ENCODE assay signal across 8 mouse cellular contexts in the genomic region with DNA sequence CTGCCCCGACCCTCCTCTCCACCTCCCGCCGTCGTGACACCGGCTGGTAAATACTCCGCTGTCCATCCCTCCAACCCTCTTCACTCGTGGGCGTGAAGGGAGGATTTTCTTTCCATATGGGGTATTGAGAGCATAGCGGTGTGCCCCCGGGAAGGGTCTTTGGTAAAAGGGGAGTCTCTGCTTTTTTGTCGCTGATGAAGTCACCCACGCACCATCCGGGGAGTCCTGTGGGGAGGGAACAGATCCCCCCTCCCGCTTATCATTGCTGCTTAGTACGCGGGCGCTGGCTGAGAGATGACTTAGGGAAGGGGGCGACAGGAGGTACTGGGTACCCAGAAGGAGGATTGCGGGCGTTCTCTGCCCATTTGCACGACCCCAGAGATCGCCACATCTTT. TPM values are rescaled to one million over a fixed set of nuclear protein-coding genes. Genes with fewer than 3 reads are reported as not detected.
A peak's percentile ranks its signal among the peaks of the same experiment; 100 is the strongest.
DNase-seq lines count a peak whose midpoint lies in the region; ATAC-seq lines count a peak whose summit lies in the region.

No protein-coding gene starts in this region.

- no peaks in the 10 kb centered on the region for H3K9me3 ChIP-seq in lung, embryonic 16.5 days (ENCODE audit: control insufficient read depth, low read length)
- no peaks in the 10 kb centered on the region for H3K9me3 ChIP-seq in limb, embryonic 13.5 days

- peaks cover 65% of the 10 kb centered on the region for H3K27me3 ChIP-seq in lung, embryonic 16.5 days (ENCODE audit: control insufficient read depth, insufficient read depth, low read depth, low read length)
- peaks cover 90% of the 10 kb centered on the region for H3K27me3 ChIP-seq in limb, embryonic 13.5 days

- WGBS in lung, embryonic 16.5 days = 15% methylated on average over 22 of the region's 22 CpGs
- WGBS in limb, embryonic 13.5 days = 11% methylated on average over 22 of the region's 22 CpGs

- no peak for DNase-seq in lung, adult 18-20 months
- DNase-seq in frontal cortex, postnatal 36 days (ENCODE audit: low spot score in 2 of 2) = peak; percentile 49 to 60
- DNase-seq in right cerebral cortex, postnatal 36 days (ENCODE audit: low spot score in 2 of 2) = peak; percentile 53 to 57
- no peak for DNase-seq in spleen, adult 18-20 months
- DNase-seq in lung, postnatal 4 days = no peak

- H3K27ac ChIP-seq in lung, embryonic 16.5 days (ENCODE audit: low read length) = no peak overlapping the region
- H3K27ac ChIP-seq in limb, embryonic 13.5 days = no peak overlapping the region

- peak overlapping the region; percentile 12; the same call in 1 of the 2 replicates for H3K4me3 ChIP-seq in lung, embryonic 16.5 days (ENCODE audit: low read length)
- peak overlapping the region; percentile 51 for H3K4me3 ChIP-seq in limb, embryonic 13.5 days

- H3K4me1 ChIP-seq in lung, embryonic 16.5 days (replicated peaks; ENCODE audit: control insufficient read depth, insufficient read depth, low read length) = peaks cover 26% of the 10 kb centered on the region
- peaks cover 32% of the 10 kb centered on the region for H3K4me1 ChIP-seq in limb, embryonic 13.5 days

- H3K9ac ChIP-seq in lung, embryonic 16.5 days (ENCODE audit: low read length) = no peak overlapping the region
- no peak overlapping the region for H3K9ac ChIP-seq in limb, embryonic 13.5 days

- peak overlapping the region; percentile 28 for H3K4me2 ChIP-seq in lung, embryonic 16.5 days (ENCODE audit: low read depth, low read length)
- peak overlapping the region; percentile 63 for H3K4me2 ChIP-seq in limb, embryonic 13.5 days (replicated peaks)

- no peak for ATAC-seq in lung, embryonic 16.5 days (ENCODE audit: low read depth)
- no peak for ATAC-seq in limb, embryonic 13.5 days (ENCODE audit: low FRiP score, low read depth)
- no peak for ATAC-seq in megakaryocyte-erythroid progenitor cell, adult 5-6 weeks (replicated peaks; ENCODE audit: low FRiP score, low TSS enrichment, poor library complexity, severe bottlenecking)

- no peaks in the 10 kb centered on the region; the same call in 1 of the 2 replicates for H3K36me3 ChIP-seq in lung, embryonic 16.5 days (ENCODE audit: control insufficient read depth, insufficient read depth, low read length)
- peaks cover 3% of the 10 kb centered on the region; the same call in 1 of the 2 replicates for H3K36me3 ChIP-seq in limb, embryonic 13.5 days

RNA-seq across cellular contexts. Expression of a gene that starts 4.2 kb away (rescaled TPM):
- polyA plus RNA-seq in lung, embryonic 16.5 days (2015; fragmentation: Nextera tagmentation; extraction: Ambion mirVana) = 0.13 TPM in 1 of 2 replicates, not detected in the other
- 0.08 and 0.11 TPM in 2 replicates for polyA plus RNA-seq in limb, embryonic 13.5 days (2015; fragmentation: Nextera tagmentation; extraction: Ambion mirVana)
- not detected in 2 replicates for total RNA-seq in megakaryocyte-erythroid progenitor cell, adult 5-6 weeks (2014; fragmentation: Nextera tagmentation)
- total RNA-seq in megakaryocyte-erythroid progenitor cell, adult 5-6 weeks (2017) = 0.27 and 0.47 TPM in 2 replicates

RNA-seq across cellular contexts. Expression of a gene that starts 15.5 kb away (rescaled TPM):
- 191 and 206 TPM in 2 replicates for polyA plus RNA-seq in lung, embryonic 16.5 days (2015; fragmentation: Nextera tagmentation; extraction: Ambion mirVana)
- 156 and 159 TPM in 2 replicates for polyA plus RNA-seq in limb, embryonic 13.5 days (2015; fragmentation: Nextera tagmentation; extraction: Ambion mirVana)
- 52.2 and 78.7 TPM in 2 replicates for total RNA-seq in megakaryocyte-erythroid progenitor cell, adult 5-6 weeks (2014; fragmentation: Nextera tagmentation)
- 46.5 and 50.2 TPM in 2 replicates for total RNA-seq in megakaryocyte-erythroid progenitor cell, adult 5-6 weeks (2017)

RNA-seq across cellular contexts. Expression of a gene that starts 41.7 kb away (rescaled TPM):
- polyA plus RNA-seq in lung, embryonic 16.5 days (2015; fragmentation: Nextera tagmentation; extraction: Ambion mirVana) = 0.93 and 1.1 TPM in 2 replicates
- 0.28 and 0.83 TPM in 2 replicates for polyA plus RNA-seq in limb, embryonic 13.5 days (2015; fragmentation: Nextera tagmentation; extraction: Ambion mirVana)
- total RNA-seq in megakaryocyte-erythroid progenitor cell, adult 5-6 weeks (2014; fragmentation: Nextera tagmentation) = 0.72 TPM in 1 of 2 replicates, not detected in the other
- total RNA-seq in megakaryocyte-erythroid progenitor cell, adult 5-6 weeks (2017) = 0.94 TPM in 1 of 2 replicates, not detected in the other

RNA-seq across cellular contexts. Expression of a gene that starts 42.6 kb away (rescaled TPM):
- 113 and 115 TPM in 2 replicates for polyA plus RNA-seq in lung, embryonic 16.5 days (2015; fragmentation: Nextera tagmentation; extraction: Ambion mirVana)
- polyA plus RNA-seq in limb, embryonic 13.5 days (2015; fragmentation: Nextera tagmentation; extraction: Ambion mirVana) = 111 and 120 TPM in 2 replicates
- total RNA-seq in megakaryocyte-erythroid progenitor cell, adult 5-6 weeks (2014; fragmentation: Nextera tagmentation) = 67.3 and 75.0 TPM in 2 replicates
- 18.8 and 21.6 TPM in 2 replicates for total RNA-seq in megakaryocyte-erythroid progenitor cell, adult 5-6 weeks (2017)

RNA-seq across cellular contexts. Expression of a gene that starts 43.6 kb away (rescaled TPM):
- polyA plus RNA-seq in lung, embryonic 16.5 days (2015; fragmentation: Nextera tagmentation; extraction: Ambion mirVana) = 56.1 and 63.0 TPM in 2 replicates
- polyA plus RNA-seq in limb, embryonic 13.5 days (2015; fragmentation: Nextera tagmentation; extraction: Ambion mirVana) = 63.1 and 65.1 TPM in 2 replicates
- 19.8 and 22.1 TPM in 2 replicates for total RNA-seq in megakaryocyte-erythroid progenitor cell, adult 5-6 weeks (2014; fragmentation: Nextera tagmentation)
- total RNA-seq in megakaryocyte-erythroid progenitor cell, adult 5-6 weeks (2017) = 19.0 and 22.1 TPM in 2 replicates

Comparison
In these comparisons a context has a peak if more than half of its experiments do, and no peak if none do; other contexts are left out.
1. DNase-seq: peak in frontal cortex, postnatal 36 days (2 of 2) and right cerebral cortex, postnatal 36 days (2 of 2); none in lung, adult 18-20 months (0 of 2), spleen, adult 18-20 months (0 of 2) and lung, postnatal 4 days (0 of 2).